Mouse (Mus musculus): ENCODE measurements around the gene Nek9. TPM values are rescaled to one million over a fixed set of nuclear protein-coding genes. Genes with fewer than 3 reads are reported as not detected.

Nek9 gene
- polyA plus RNA-seq, 1 experiment, result 52.4 TPM

DNA sequence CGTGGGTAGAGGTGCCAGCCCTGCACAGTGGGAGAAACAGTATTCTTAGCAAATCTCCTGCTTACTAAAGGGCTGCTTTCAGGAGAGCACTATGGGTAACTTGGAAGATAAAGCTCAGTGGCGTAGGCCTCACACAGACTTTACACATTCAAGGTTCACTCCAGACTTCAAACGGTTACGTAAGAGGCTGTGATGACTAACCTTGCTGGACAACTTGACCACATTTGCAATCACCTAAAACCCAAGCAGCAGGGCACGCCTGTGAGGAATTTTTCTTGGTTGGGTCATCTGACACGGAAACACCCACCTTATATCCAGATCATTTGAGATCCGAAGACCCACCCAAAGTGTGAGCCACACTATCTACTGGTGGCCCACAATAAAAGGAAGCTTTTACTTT is 9.0 kb downstream of the Nek9 start:
- no peak overlapping the region for H3K4me3 ChIP-seq (ENCODE audit: insufficient read depth, low read length)
- no peak overlapping the region for H3K27ac ChIP-seq (ENCODE audit: insufficient read depth, low read depth, low read length)
- H3K4me1 ChIP-seq (ENCODE audit: control insufficient read depth, insufficient read depth, low read length), result peaks cover 4% of the 10 kb centered on the region; the same call in 1 of the 2 replicates
- TF ChIP-seq CTCF (IDR thresholded peaks at IDR 0.05; ENCODE audit: low read depth, low read length) (no peak), POLR2A (IDR thresholded peaks at IDR 0.05; ENCODE audit: borderline replicate concordance, low read depth, low read length) (no peak)

DNA sequence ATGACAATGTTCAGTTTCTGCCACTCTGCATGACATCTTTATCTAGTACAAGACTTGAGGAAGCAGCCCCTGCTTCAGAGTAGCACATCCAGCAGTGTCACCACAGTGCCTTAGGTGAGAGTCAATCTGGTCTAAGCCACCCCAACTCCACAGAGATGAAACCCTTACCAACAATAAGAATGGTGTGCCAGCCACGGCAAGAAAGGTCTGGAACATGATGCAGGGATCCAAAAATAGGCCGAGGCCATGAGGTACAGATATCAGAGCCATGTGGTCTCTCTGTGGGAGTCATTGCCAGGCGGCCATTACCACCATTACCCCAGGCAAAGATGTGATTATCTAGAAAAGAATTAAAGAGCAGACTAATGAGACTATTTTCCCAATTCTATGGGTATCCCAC is 30.5 kb downstream of the Nek9 start:
- H3K27ac ChIP-seq (ENCODE audit: insufficient read depth, low read depth, low read length), result no peak overlapping the region
- peaks cover 9% of the 10 kb centered on the region for H3K4me1 ChIP-seq (ENCODE audit: control insufficient read depth, insufficient read depth, low read length)
- TF ChIP-seq POLR2A (IDR thresholded peaks at IDR 0.05; ENCODE audit: borderline replicate concordance, low read depth, low read length) (no peak), CTCF (IDR thresholded peaks at IDR 0.05; ENCODE audit: low read depth, low read length) (no peak)
- H3K4me3 ChIP-seq (ENCODE audit: insufficient read depth, low read length), result no peak overlapping the region

DNA sequence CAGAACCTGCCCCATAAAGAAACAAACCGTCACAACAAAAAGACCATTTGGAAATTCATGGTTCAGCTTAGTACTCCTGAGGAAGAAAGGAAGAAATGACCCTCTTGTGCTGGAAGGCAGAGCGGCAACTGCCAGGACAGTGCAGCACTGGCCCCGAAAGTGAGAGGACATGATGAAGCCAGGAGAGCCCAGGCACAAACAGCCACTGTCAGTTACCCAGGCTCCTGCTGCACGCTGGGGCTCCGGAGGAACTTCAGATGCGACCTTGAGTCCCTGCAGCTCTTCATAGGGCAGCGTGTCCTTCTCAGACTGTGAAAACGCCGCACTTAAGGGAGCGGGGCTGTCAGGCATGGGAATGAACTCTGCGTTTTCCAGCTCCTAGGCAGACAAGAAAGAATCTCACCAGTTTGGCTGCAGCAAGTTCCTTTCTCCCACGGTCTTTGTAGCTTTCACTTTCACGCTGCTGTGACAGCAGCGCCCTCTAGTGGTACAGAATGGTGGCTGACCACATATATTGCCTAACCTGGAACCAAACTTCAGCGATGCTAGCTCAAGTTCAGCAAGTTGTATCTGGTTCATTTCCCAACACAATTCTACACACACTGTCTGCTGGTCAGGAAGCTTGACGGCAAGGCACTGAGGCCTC is 33.8 kb downstream of the Nek9 start:
- Histone ChIP-seq H3K27ac (ENCODE audit: insufficient read depth, low read depth, low read length) (peak overlapping the region; percentile 46), H3K4me1 (ENCODE audit: control insufficient read depth, insufficient read depth, low read length) (peaks cover 9% of the 10 kb centered on the region), H3K4me3 (ENCODE audit: insufficient read depth, low read length) (peak overlapping the region; percentile 26)
- peak; percentile 94 for TF ChIP-seq CTCF (IDR thresholded peaks at IDR 0.05; ENCODE audit: low read depth, low read length)
- TF ChIP-seq POLR2A (IDR thresholded peaks at IDR 0.05; ENCODE audit: borderline replicate concordance, low read depth, low read length), result no peak

DNA sequence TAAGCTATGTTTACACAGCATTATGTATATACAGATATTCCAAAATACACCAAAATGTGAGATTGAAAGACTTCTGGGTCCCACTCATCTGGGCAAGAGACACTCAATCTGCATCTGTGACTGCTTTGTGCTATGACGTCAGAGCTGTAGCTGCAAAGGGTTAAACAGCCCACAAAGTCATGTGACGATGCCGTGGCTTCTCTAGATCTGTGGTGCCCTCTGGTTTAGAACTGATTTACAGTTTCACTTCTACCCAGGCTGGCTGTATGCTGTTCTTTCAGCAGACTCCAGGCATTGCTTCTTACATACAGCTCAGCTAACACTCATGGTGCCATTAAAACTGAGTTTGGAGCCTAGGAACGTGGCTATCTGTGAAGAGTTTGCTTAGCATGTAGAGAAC is 34.4 kb downstream of the Nek9 start:
- TF ChIP-seq POLR2A (IDR thresholded peaks at IDR 0.05; ENCODE audit: borderline replicate concordance, low read depth, low read length), result no peak
- Histone ChIP-seq H3K27ac (ENCODE audit: insufficient read depth, low read depth, low read length) (peak overlapping the region; percentile 46), H3K4me3 (ENCODE audit: insufficient read depth, low read length) (no peak overlapping the region), H3K4me1 (ENCODE audit: control insufficient read depth, insufficient read depth, low read length) (peaks cover 9% of the 10 kb centered on the region)

DNA sequence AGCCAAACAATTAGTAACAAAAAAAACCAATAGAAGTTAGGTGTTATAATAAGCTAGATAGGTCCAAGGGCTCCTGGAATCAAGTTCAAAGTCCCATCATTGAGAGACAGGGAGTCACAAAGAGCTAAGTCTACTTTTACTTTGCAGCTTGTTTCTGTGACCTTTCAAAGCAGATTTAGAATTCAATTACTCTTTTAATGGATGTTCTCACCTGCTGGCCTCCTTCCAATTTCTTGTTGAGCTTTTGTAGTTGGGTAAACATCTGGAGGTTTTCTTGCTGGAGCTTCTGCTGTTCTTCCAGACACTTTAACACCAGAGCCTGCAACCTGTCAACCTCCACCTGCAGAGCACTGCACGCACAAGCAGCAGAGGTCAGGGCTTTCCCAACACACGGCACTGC is 35.9 kb downstream of the Nek9 start:
- Histone ChIP-seq H3K4me1 (ENCODE audit: control insufficient read depth, insufficient read depth, low read length) (peaks cover 9% of the 10 kb centered on the region), H3K27ac (ENCODE audit: insufficient read depth, low read depth, low read length) (no peak overlapping the region), H3K4me3 (ENCODE audit: insufficient read depth, low read length) (no peak overlapping the region)
- TF ChIP-seq POLR2A (IDR thresholded peaks at IDR 0.05; ENCODE audit: borderline replicate concordance, low read depth, low read length) (no peak), CTCF (IDR thresholded peaks at IDR 0.05; ENCODE audit: low read depth, low read length) (no peak)

DNA sequence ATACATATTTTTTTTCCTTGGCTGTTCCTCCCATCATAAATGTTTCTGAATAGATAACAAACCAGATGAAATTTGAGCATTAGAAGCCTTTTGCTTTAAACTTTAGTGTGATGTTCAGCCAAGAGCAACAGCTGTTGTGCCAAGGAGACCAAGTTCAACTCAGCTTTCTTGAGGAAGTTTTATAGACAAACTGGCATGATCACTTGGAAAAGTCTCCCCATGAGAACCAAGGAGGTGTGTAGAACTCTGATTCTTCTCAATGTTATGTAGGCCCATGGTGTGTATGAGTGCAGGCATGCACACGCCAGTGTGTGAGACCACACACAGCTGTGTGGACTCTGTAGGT is 40.4 kb downstream of the Nek9 start:
- TF ChIP-seq CTCF (IDR thresholded peaks at IDR 0.05; ENCODE audit: low read depth, low read length) (no peak), POLR2A (IDR thresholded peaks at IDR 0.05; ENCODE audit: borderline replicate concordance, low read depth, low read length) (no peak)
- H3K4me3 ChIP-seq (ENCODE audit: insufficient read depth, low read length), result no peak overlapping the region
- H3K27ac ChIP-seq (ENCODE audit: insufficient read depth, low read depth, low read length), result no peak overlapping the region
- no peaks in the 10 kb centered on the region for H3K4me1 ChIP-seq (ENCODE audit: control insufficient read depth, insufficient read depth, low read length)

DNA sequence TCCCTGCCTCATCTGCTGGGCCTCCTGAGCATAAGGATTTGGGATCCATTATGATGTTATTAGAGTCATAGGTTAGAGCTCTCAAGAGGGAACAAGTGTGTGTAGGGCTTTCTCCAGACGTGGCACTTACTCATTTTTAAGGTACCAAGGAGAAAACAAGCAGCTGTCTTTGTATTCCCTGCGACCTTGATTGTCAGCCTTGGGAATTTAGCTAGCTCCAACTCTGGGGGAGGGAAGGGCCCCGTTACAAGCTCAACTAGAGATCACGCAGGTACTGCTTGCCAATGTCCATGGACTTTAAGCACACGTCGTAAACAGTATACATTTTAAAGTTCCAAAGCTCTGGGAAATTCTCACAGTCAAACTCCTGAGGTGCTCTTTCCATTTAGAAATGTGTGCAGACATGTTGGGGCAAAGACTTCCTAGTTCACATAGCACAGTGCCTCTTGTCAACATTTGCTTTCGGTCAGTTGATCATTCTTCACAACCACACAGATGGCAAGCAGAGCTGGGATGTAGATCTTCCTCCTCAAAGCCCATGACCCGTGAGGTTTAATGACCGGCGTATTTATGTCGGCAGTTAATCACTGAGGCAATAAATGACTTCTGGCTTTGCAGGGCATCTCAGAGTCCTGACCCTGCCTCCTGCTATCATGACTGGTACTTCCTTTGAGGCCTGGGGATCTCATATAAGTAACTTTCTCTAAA is 40.9 kb downstream of the Nek9 start:
- Histone ChIP-seq H3K4me3 (ENCODE audit: insufficient read depth, low read length) (no peak overlapping the region), H3K27ac (ENCODE audit: insufficient read depth, low read depth, low read length) (no peak overlapping the region), H3K4me1 (ENCODE audit: control insufficient read depth, insufficient read depth, low read length) (no peaks in the 10 kb centered on the region)
- TF ChIP-seq CTCF (IDR thresholded peaks at IDR 0.05; ENCODE audit: low read depth, low read length), result no peak
- no peak for TF ChIP-seq POLR2A (IDR thresholded peaks at IDR 0.05; ENCODE audit: borderline replicate concordance, low read depth, low read length)

DNA sequence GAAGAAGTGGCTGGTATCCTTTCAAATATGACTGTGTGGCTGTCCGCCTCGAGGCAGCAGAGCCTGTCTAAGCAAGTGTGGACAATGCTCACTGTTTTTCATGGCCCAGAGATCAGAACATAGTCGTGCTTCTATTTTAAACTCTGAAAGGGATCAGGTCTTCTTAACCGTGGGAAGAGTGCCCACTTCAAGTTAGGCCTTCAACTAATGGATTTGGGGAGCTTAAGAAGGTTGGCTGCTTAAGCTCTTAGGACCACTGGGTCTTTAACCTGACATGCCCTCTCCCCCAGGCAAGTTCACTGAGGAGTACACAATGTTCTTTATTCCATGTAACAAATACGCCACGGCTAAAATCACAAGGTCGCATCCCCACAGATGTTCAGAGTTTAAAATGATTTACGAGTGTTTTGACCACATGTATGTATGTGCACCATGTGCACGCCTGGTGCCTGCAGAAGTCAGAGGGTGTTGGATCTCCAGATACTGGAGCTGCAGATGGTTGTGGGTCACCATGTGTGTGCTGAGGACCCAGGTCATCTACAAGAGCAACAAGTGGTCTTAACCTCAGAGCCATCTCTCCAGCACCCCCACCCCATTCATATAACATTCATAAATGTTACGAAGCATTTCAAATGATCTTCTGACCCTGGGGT is 41.7 kb downstream of the Nek9 start:
- TF ChIP-seq POLR2A (IDR thresholded peaks at IDR 0.05; ENCODE audit: borderline replicate concordance, low read depth, low read length), result no peak
- no peak for TF ChIP-seq CTCF (IDR thresholded peaks at IDR 0.05; ENCODE audit: low read depth, low read length)
- H3K27ac ChIP-seq (ENCODE audit: insufficient read depth, low read depth, low read length), result no peak overlapping the region

DNA sequence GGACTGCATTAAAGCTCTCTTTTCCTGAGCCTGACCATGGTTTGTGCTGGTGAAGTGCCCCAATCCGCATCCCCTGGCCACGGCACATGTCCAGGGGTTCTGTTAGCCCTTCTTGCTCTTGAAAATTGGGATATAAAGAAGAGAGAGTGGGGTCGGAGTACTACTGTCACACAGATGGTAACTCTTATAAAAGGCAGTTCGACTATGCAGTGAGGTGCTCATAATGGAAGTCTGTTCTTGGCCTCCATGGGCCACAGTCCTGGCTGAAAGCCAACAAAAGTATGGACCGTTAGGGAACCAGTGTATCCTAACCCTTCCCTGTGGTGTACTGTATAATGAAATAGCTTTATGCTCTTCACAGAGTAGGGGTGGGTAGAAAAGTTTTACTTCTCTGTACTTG is 42.2 kb downstream of the Nek9 start:
- Histone ChIP-seq H3K4me3 (ENCODE audit: insufficient read depth, low read length) (no peak overlapping the region), H3K4me1 (ENCODE audit: control insufficient read depth, insufficient read depth, low read length) (no peaks in the 10 kb centered on the region), H3K27ac (ENCODE audit: insufficient read depth, low read depth, low read length) (no peak overlapping the region)
- TF ChIP-seq CTCF (IDR thresholded peaks at IDR 0.05; ENCODE audit: low read depth, low read length) (no peak), POLR2A (IDR thresholded peaks at IDR 0.05; ENCODE audit: borderline replicate concordance, low read depth, low read length) (no peak)

More for the DNA sequence above, 41.7 kb downstream of the Nek9 start:
- Histone ChIP-seq H3K4me1 (ENCODE audit: control insufficient read depth, insufficient read depth, low read length) (no peaks in the 10 kb centered on the region), H3K4me3 (ENCODE audit: insufficient read depth, low read length) (no peak overlapping the region)

DNA sequence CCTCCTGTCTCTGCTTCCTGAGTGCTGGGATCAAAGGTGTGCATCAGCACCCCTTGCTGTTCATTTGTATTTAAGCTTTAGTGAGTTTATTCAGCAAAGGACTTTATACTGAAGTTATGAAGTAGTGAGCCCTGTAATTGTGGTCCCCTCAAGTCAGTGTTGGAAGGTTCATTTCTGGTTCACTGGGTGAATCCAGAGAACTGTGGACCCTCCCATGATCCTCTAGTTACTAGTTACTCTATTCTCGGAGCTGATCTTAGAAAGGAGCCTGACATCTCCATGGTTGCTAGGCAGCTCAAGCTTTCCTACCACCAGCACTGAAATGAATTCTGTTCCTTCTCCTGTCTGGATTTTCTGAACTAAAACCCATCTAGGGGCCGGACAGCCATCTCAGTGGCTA is 43.7 kb downstream of the Nek9 start:
- TF ChIP-seq POLR2A (IDR thresholded peaks at IDR 0.05; ENCODE audit: borderline replicate concordance, low read depth, low read length) (no peak), CTCF (IDR thresholded peaks at IDR 0.05; ENCODE audit: low read depth, low read length) (no peak)
- H3K4me3 ChIP-seq (ENCODE audit: insufficient read depth, low read length), result no peak overlapping the region

More for the DNA sequence above, 43.7 kb downstream of the Nek9 start:
- H3K4me1 ChIP-seq (ENCODE audit: control insufficient read depth, insufficient read depth, low read length), result no peaks in the 10 kb centered on the region
- H3K27ac ChIP-seq (ENCODE audit: insufficient read depth, low read depth, low read length), result no peak overlapping the region

Data from bone marrow macrophage, adult 2 months (primary cell).